Mouse (Mus musculus) lung, adult 2 months (tissue): ENCODE measurements around the gene Cps1. TPM values are rescaled to one million over a fixed set of nuclear protein-coding genes. Genes with fewer than 3 reads are reported as not detected.

Source experiments
- DNase-seq: peaks from one replicate; pipeline ENCODE4 v3.0.0; 2022
- H3K4me1 ChIP-seq: fragments of 200-500 bp; 2 replicates; pipeline ENCODE4 v1.6.1; 2011; ENCODE audit warnings: low read length; ENCODE audit not compliant: control insufficient read depth, insufficient read depth
- H3K4me3 ChIP-seq: fragments of 200-500 bp; replicated peaks from 2 replicates; pipeline ENCODE3; 2011; ENCODE audit warnings: low read depth, mild to moderate bottlenecking, control low read depth, low read length; ENCODE audit errors: extremely low read depth
- CTCF ChIP-seq: fragments of 200-500 bp; IDR thresholded peaks from 2 replicates; pipeline ENCODE4 v1.5.1; 2011; ENCODE audit warnings: mild to moderate bottlenecking, low read length, control low read depth; ENCODE audit not compliant: insufficient read depth
- POLR2A ChIP-seq: fragments of 200-500 bp; IDR thresholded peaks from 2 replicates; pipeline ENCODE4 v1.6.1; 2011; ENCODE audit warnings: low read depth, mild to moderate bottlenecking, control low read depth, low read length, borderline replicate concordance; ENCODE audit errors: extremely low read depth
- WGBS: fragments of 180-500 bp; shearing (Covaris S2); methylation state at CpG from one replicate; pipeline ENCODE4 v1.1.7; 2018; 5-methylcytosine and 5-hydroxymethylcytosine counted together
- polyA plus RNA-seq: library from polyadenylated mRNA; depleted of rRNA; stranded (reverse); fragments of >200 nt; gene quantifications from 2 replicates; pipeline ENCODE4 v1.2.3, GENCODE M21; 2012

Gene Cps1
- polyA plus RNA-seq, 1 experiment: 0.27 TPM

- TF ChIP-seq CTCF (no peak), POLR2A (no peak)
- Histone ChIP-seq H3K4me3 (no peak overlapping the region), H3K4me1 (no peaks in the 10 kb centered on the region)
- 58% methylated on average over 8 of the region's 8 CpGs for WGBS
- DNase-seq: no peak
Measured at GRCm38 (mm10) chr1:67116571-67116970, 6.3 kb upstream of the Cps1 start.

GRCm38 (mm10) chr1:67117778-67118177, 5.0 kb upstream of the Cps1 start:
- WGBS: 84% methylated on average over 6 of the region's 6 CpGs

GRCm38 (mm10) chr1:67125433-67125832, 2.6 kb downstream of the Cps1 start:
- H3K4me1 ChIP-seq: no peaks in the 10 kb centered on the region
- WGBS: 65% methylated on average over 2 of the region's 2 CpGs
- DNase-seq: no peak
- H3K4me3 ChIP-seq: no peak overlapping the region
- TF ChIP-seq CTCF (no peak), POLR2A (no peak)

More at GRCm38 (mm10) chr1:67117778-67118177, 5.0 kb upstream of the Cps1 start:
- H3K4me1 ChIP-seq: no peaks in the 10 kb centered on the region
- DNase-seq: no peak
- H3K4me3 ChIP-seq: no peak overlapping the region
- no peak for TF ChIP-seq CTCF
- TF ChIP-seq POLR2A: no peak

DNA sequence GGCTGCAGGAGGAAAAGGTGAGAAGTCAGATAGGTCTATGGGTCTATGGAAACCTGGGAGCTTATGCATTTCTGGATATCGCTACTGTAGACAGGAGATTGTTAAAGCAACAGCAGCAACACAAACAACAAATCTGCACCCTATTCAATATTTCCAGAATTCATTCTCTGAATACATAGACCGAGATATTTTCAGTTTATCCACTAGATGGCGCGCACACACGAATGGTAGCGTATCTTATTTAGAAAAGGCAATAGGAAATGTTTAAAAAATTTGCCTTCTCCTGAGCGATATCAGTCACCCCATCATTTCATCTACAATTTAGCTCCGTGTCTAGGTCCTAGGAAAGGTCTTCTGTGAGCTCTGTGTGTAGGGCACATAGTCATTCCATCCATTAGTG, 21.1 kb downstream of the Cps1 start:
- WGBS: 4% methylated on average over 8 of the region's 8 CpGs
- TF ChIP-seq CTCF: no peak
- no peak for TF ChIP-seq POLR2A
- Histone ChIP-seq H3K4me3 (no peak overlapping the region), H3K4me1 (no peaks in the 10 kb centered on the region)
- DNase-seq: no peak

- no peak for DNase-seq
- no peak overlapping the region for H3K4me3 ChIP-seq
- no peaks in the 10 kb centered on the region for H3K4me1 ChIP-seq
- WGBS: 60% methylated on average over 3 of the region's 3 CpGs
- TF ChIP-seq POLR2A (no peak), CTCF (no peak)
Measured at GRCm38 (mm10) chr1:67151246-67151645, 28.4 kb downstream of the Cps1 start.

- Histone ChIP-seq H3K4me3 (no peak overlapping the region), H3K4me1 (no peaks in the 10 kb centered on the region)
- no peak for DNase-seq
- WGBS: 82% methylated on average over 4 of the region's 4 CpGs
- TF ChIP-seq CTCF: no peak
- no peak for TF ChIP-seq POLR2A
Measured at GRCm38 (mm10) chr1:67167283-67167682, 44.5 kb downstream of the Cps1 start.

- Histone ChIP-seq H3K4me1 (no peaks in the 10 kb centered on the region), H3K4me3 (no peak overlapping the region)
- WGBS: 12% methylated on average over 7 of the region's 7 CpGs
- peak; percentile 31 for DNase-seq
- TF ChIP-seq CTCF (peak; percentile 33; the same call in 1 of the 2 replicates), POLR2A (no peak)
Measured at GRCm38 (mm10) chr1:67181165-67181564, 58.3 kb downstream of the Cps1 start.

DNA sequence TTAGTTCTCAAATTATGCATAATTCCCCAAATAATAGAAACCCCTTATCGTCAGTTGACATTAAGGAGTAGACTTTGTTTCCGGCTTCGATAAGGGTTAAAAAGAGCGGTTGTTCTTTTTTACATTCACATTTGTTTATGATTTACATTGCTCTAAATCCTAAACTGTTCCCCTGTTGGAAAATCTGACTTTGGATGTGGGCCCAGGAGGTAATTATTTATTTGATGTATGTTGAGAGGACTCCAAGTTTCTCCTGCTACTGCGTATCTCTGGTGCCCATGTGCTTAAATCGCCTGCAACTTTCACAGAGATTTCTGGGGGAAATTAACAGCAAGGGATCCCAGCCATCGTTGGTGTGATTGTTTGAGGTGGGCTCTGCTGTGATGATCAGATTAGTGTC, 59.4 kb downstream of the Cps1 start:
- TF ChIP-seq CTCF (no peak), POLR2A (no peak)
- WGBS: 71% methylated on average over 7 of the region's 7 CpGs
- Histone ChIP-seq H3K4me1 (no peaks in the 10 kb centered on the region), H3K4me3 (no peak overlapping the region)
- DNase-seq: no peak

GRCm38 (mm10) chr1:67183532-67183931, 60.7 kb downstream of the Cps1 start:
- Histone ChIP-seq H3K4me1 (no peaks in the 10 kb centered on the region), H3K4me3 (no peak overlapping the region)
- TF ChIP-seq POLR2A (no peak), CTCF (no peak)
- WGBS: 62% methylated on average over 6 of the region's 6 CpGs
- no peak for DNase-seq

DNA sequence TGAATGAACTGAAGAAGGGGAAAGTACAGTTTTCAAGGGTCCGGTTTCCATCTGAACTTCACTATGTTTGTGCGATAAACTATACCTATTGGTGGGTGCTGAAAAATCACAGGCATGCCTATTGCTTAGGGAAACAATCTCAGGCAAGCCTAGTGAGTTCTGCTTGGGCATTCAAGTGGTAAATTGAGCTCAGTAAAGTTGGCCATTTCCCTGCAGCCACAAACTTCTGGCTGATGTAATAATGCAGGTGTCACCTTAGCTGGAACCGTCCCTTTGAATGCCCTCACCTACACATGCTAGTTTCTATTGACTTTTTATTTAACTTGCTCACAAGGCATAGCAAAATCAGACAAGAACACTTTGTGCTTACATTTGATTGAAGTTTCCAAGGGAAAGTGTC, 61.3 kb downstream of the Cps1 start:
- 81% methylated on average over 3 of the region's 3 CpGs for WGBS
- no peaks in the 10 kb centered on the region for H3K4me1 ChIP-seq
- TF ChIP-seq CTCF (no peak), POLR2A (no peak)
- no peak for DNase-seq
- no peak overlapping the region for H3K4me3 ChIP-seq
